Mouse (Mus musculus): ENCODE results near the gene Shisa9. TPM values are rescaled to one million over a fixed set of nuclear protein-coding genes. Genes with fewer than 3 reads are reported as not detected.

Shisa9 gene
- polyA plus RNA-seq, 1 experiment from 2014 or later, result 1.7 TPM

GRCm38 (mm10) chr16:12010136-12010535 is 26.2 kb downstream of the Shisa9 start:
- no peak for ATAC-seq (ENCODE audit: low FRiP score, low read depth)
- no peak overlapping the region for H3K4me3 ChIP-seq
- H3K4me2 ChIP-seq (replicated peaks), result no peak overlapping the region
- WGBS, result 91% methylated on average over 3 of the region's 3 CpGs
- no peaks in the 10 kb centered on the region for H3K36me3 ChIP-seq
- no peak overlapping the region for H3K9ac ChIP-seq
- H3K9me3 ChIP-seq, result no peaks in the 10 kb centered on the region
- H3K27ac ChIP-seq, result no peak overlapping the region
- no peaks in the 10 kb centered on the region for H3K27me3 ChIP-seq (replicated peaks)
- no peaks in the 10 kb centered on the region for H3K4me1 ChIP-seq

DNA sequence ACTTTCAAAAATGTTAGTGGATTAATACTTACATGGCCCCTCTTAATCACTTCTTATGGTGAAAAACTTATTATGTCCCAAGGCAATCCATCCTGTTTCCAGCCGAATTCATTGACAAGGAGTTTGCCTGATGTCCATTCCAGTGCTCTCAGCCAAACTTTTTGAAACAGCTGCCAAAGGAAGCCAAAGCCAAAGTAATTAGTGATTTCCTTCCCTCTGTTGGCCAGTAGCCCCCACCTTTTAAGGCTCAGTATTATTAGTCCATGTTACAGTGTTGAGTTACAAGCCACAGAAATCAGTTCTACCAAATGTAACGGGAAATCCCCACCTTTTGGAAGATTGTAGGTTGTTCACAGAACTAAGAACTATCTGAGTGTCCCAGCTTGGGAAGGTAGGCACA is 28.8 kb downstream of the Shisa9 start:
- H3K27me3 ChIP-seq (replicated peaks), result no peaks in the 10 kb centered on the region
- H3K4me3 ChIP-seq, result no peak overlapping the region
- 89% methylated on average over 2 of the region's 2 CpGs for WGBS
- no peaks in the 10 kb centered on the region for H3K4me1 ChIP-seq
- no peaks in the 10 kb centered on the region for H3K36me3 ChIP-seq
- no peak overlapping the region for H3K27ac ChIP-seq
- H3K4me2 ChIP-seq (replicated peaks), result no peak overlapping the region
- no peak for ATAC-seq (ENCODE audit: low FRiP score, low read depth)
- H3K9ac ChIP-seq, result no peak overlapping the region
- no peaks in the 10 kb centered on the region for H3K9me3 ChIP-seq

DNA sequence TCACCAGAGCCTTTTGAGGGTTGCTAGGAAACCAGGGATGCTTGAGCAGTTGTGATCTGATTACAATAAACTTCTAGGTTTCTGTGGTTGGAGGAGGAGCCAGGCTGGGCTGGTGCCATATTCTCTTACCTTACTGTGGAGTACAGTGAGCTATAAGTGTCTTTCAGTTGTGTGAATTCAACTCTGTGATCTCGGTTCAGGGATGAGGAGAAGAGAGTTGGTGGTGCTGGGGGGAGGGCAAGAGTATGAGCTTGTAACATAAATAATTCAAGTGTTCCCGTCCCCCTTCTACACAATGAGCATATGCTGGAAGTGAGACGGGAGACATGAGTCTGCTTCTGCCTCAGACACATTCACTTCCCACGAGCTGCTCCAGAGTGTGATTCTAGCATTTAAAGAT is 30.6 kb downstream of the Shisa9 start:
- H3K4me3 ChIP-seq, result no peak overlapping the region
- no peaks in the 10 kb centered on the region for H3K9me3 ChIP-seq
- no peaks in the 10 kb centered on the region for H3K27me3 ChIP-seq (replicated peaks)
- no peak overlapping the region for H3K4me2 ChIP-seq (replicated peaks)
- H3K9ac ChIP-seq, result no peak overlapping the region
- no peaks in the 10 kb centered on the region for H3K4me1 ChIP-seq
- no peak for ATAC-seq (ENCODE audit: low FRiP score, low read depth)
- H3K27ac ChIP-seq, result no peak overlapping the region
- 67% methylated on average over 4 of the region's 4 CpGs for WGBS
- no peaks in the 10 kb centered on the region for H3K36me3 ChIP-seq

DNA sequence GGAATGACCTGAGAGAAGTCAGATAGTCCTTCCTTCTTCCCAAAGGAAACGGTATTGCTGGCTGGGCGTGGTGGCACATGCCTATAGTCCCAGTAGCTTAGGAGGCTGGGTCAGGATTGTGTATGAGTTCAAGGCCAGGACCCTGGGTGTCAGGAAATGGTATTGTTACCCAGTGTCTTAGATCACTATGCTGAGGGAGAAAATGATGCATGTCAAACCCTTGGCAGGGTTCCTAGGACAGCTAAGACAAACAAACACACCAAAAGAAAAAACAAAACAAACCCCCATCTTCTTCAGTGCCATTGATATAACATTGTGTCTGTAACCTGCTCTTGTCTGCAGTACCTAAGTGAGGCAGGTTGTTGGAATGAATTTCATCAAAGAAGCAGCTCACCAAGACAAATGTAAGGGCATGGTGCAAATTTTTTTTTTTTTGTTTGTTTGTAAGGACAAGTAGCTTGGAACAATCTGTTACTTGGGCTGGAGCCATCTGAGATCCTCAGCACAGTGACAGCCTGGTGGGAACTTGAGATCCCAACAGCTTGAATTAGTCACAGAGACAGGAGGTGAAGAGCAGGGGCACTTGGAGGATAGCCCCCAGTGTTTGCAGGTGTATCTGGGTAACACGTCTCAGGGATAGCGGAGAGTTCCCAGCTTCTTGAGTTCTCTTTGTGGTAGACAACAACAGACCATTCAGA is 34.2 kb downstream of the Shisa9 start:
- H3K27me3 ChIP-seq (replicated peaks), result no peaks in the 10 kb centered on the region
- H3K4me3 ChIP-seq, result no peak overlapping the region
- H3K4me1 ChIP-seq, result no peaks in the 10 kb centered on the region
- no peak for ATAC-seq (ENCODE audit: low FRiP score, low read depth)
- no peaks in the 10 kb centered on the region for H3K36me3 ChIP-seq
- no peak overlapping the region for H3K27ac ChIP-seq
- H3K9ac ChIP-seq, result no peak overlapping the region
- no peaks in the 10 kb centered on the region for H3K9me3 ChIP-seq
- WGBS, result 91% methylated on average over 4 of the region's 4 CpGs
- no peak overlapping the region for H3K4me2 ChIP-seq (replicated peaks)

GRCm38 (mm10) chr16:12020103-12020755 is 36.3 kb downstream of the Shisa9 start:
- Histone ChIP-seq H3K27me3 (replicated peaks) (no peaks in the 10 kb centered on the region), H3K4me2 (replicated peaks) (no peak overlapping the region), H3K9me3 (no peaks in the 10 kb centered on the region), H3K27ac (no peak overlapping the region), H3K9ac (no peak overlapping the region), H3K4me1 (no peaks in the 10 kb centered on the region), H3K4me3 (no peak overlapping the region), H3K36me3 (no peaks in the 10 kb centered on the region)
- no peak for ATAC-seq (ENCODE audit: low FRiP score, low read depth)
- WGBS, result 92% methylated on average over 1 of the region's 1 CpGs

GRCm38 (mm10) chr16:12032441-12032840 is 48.5 kb downstream of the Shisa9 start:
- 90% methylated on average over 1 of the region's 1 CpGs for WGBS
- Histone ChIP-seq H3K4me3 (no peak overlapping the region), H3K9me3 (no peaks in the 10 kb centered on the region)

DNA sequence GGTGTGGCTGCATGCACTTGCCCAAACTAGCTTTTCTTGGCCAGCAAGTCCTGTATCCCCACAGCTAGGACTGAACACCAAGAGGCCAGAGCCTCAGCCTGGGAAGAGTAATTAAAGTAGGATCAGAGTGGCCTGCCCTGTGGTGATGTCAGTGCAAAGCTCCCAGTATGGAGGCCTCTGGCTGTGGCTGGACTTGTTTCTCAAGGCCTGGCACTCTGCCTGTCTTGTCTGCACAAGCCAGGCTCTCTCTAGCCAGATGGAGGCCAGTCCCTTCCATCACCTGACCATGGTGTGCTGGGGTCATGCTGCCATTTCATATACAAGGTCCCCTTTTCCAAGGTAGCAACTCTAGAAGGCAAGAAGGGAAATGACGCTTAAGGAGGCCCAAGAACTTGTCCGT is 51.0 kb downstream of the Shisa9 start:
- no peaks in the 10 kb centered on the region for H3K36me3 ChIP-seq
- WGBS, result 84% methylated on average over 2 of the region's 2 CpGs
- H3K9ac ChIP-seq, result no peak overlapping the region
- no peaks in the 10 kb centered on the region for H3K9me3 ChIP-seq
- ATAC-seq (ENCODE audit: low FRiP score, low read depth), result no peak
- H3K27me3 ChIP-seq (replicated peaks), result no peaks in the 10 kb centered on the region
- no peak overlapping the region for H3K4me3 ChIP-seq
- H3K4me2 ChIP-seq (replicated peaks), result no peak overlapping the region
- no peak overlapping the region for H3K27ac ChIP-seq
- no peaks in the 10 kb centered on the region for H3K4me1 ChIP-seq

More at GRCm38 (mm10) chr16:12032441-12032840, 48.5 kb downstream of the Shisa9 start:
- Histone ChIP-seq H3K27ac (no peak overlapping the region), H3K4me1 (no peaks in the 10 kb centered on the region), H3K27me3 (replicated peaks) (no peaks in the 10 kb centered on the region), H3K36me3 (no peaks in the 10 kb centered on the region), H3K4me2 (replicated peaks) (no peak overlapping the region), H3K9ac (no peak overlapping the region)
- no peak for ATAC-seq (ENCODE audit: low FRiP score, low read depth)

DNA sequence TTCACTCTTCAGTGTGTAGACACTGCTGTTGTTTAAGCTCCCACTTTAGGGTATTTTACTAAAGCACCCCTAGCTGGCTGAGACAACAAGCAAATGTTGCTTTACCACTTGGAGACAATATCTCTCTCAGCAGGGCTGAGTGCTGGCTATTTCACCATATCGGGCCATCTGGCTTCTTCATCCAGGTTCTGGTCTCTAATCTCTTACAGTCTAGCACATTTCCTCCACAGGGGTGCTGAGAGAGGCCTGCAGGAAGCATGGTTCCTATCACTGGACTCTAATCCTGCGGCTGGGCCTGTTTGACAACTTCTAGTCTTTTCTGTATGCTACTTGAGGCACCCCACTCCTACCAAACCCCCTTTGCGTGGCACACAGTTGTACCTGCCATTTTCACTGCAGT is 51.7 kb downstream of the Shisa9 start:
- Histone ChIP-seq H3K9ac (no peak overlapping the region), H3K27me3 (replicated peaks) (no peaks in the 10 kb centered on the region), H3K36me3 (no peaks in the 10 kb centered on the region), H3K9me3 (no peaks in the 10 kb centered on the region), H3K4me1 (no peaks in the 10 kb centered on the region), H3K27ac (no peak overlapping the region), H3K4me3 (no peak overlapping the region), H3K4me2 (replicated peaks) (no peak overlapping the region)
- WGBS, result 82% methylated on average over 3 of the region's 3 CpGs
- no peak for ATAC-seq (ENCODE audit: low FRiP score, low read depth)

GRCm38 (mm10) chr16:12040935-12041334 is 57.0 kb downstream of the Shisa9 start:
- Histone ChIP-seq H3K9me3 (no peaks in the 10 kb centered on the region), H3K4me1 (no peaks in the 10 kb centered on the region)
- ATAC-seq (ENCODE audit: low FRiP score, low read depth), result no peak

DNA sequence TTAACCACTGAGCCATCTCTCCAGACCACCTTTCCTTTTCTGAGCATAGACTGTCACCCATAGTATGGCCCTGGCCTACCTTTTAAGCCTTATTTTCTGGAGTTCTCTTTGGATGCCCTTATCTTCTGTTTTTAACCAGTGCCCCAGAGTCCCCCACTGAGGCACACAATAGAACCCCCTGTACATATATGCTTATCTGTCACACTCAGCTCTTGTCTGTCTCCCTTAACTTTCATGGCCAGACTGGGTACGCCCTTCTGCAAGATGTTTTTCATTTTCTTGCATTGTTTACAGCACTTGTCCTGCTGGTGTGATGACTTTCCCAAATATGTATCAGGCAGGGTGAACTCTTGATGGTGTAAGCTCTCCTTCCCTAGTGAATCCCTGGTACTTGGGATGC is 68.1 kb downstream of the Shisa9 start:
- Histone ChIP-seq H3K9me3 (no peaks in the 10 kb centered on the region), H3K4me2 (replicated peaks) (no peak overlapping the region), H3K36me3 (no peaks in the 10 kb centered on the region), H3K9ac (no peak overlapping the region), H3K4me3 (no peak overlapping the region), H3K4me1 (no peaks in the 10 kb centered on the region), H3K27me3 (replicated peaks) (no peaks in the 10 kb centered on the region), H3K27ac (no peak overlapping the region)
- ATAC-seq (ENCODE audit: low FRiP score, low read depth), result no peak
- WGBS, result 90% methylated on average over 1 of the region's 1 CpGs

More at GRCm38 (mm10) chr16:12040935-12041334, 57.0 kb downstream of the Shisa9 start:
- no peak overlapping the region for H3K9ac ChIP-seq
- H3K27me3 ChIP-seq (replicated peaks), result no peaks in the 10 kb centered on the region
- H3K4me3 ChIP-seq, result no peak overlapping the region
- H3K4me2 ChIP-seq (replicated peaks), result no peak overlapping the region
- no peaks in the 10 kb centered on the region for H3K36me3 ChIP-seq
- no peak overlapping the region for H3K27ac ChIP-seq
- 73% methylated on average over 5 of the region's 5 CpGs for WGBS

DNA sequence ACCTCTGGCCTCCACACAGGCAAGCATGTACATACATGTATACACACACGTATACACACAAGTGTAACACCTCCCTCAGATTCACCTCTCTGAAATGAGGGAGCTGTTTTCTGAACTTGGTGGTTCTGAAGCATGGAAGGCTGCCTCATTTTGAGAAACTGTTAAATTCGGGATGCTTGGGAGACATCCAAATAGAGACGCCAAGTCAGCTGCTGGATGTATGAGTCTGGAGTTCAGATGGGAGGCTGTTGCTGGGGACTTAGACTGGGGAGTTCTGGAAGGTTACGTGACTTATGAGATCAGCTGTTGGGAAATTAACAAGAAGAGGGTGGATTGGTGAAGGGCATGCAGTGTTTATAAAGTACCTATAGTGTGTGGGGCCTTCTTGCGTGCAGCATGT is 88.7 kb downstream of the Shisa9 start:
- no peaks in the 10 kb centered on the region for H3K27me3 ChIP-seq (replicated peaks)
- 91% methylated on average over 5 of the region's 5 CpGs for WGBS
- no peak for ATAC-seq (ENCODE audit: low FRiP score, low read depth)
- no peak overlapping the region for H3K9ac ChIP-seq
- no peaks in the 10 kb centered on the region for H3K36me3 ChIP-seq
- H3K4me3 ChIP-seq, result no peak overlapping the region
- no peaks in the 10 kb centered on the region for H3K4me1 ChIP-seq
- H3K27ac ChIP-seq, result no peak overlapping the region
- H3K4me2 ChIP-seq (replicated peaks), result no peak overlapping the region
- H3K9me3 ChIP-seq, result no peaks in the 10 kb centered on the region

DNA sequence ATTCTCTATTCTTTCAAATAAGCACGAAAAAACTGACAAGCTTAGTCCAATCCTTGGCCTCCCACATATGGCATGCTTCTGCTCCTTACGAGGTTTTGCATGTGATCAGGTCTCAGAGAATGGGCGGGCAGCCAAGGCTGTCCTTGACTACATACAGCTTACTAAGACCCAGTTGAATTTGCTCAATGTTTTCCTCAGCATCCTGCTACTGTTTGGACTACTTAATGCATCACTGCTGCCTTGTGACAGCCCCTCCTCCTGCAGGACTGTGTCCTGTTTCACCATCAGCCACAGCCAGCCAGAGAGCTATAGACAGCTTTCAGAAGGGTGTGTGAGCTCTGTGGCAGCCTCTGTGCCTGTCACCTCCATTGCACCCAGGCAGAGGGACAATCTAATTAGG is 92.4 kb downstream of the Shisa9 start:
- Histone ChIP-seq H3K27me3 (replicated peaks) (no peaks in the 10 kb centered on the region), H3K4me2 (replicated peaks) (no peak overlapping the region), H3K4me3 (no peak overlapping the region), H3K9me3 (no peaks in the 10 kb centered on the region), H3K36me3 (no peaks in the 10 kb centered on the region), H3K27ac (no peak overlapping the region), H3K4me1 (no peaks in the 10 kb centered on the region), H3K9ac (no peak overlapping the region)
- ATAC-seq (ENCODE audit: low FRiP score, low read depth), result no peak
- 81% methylated on average over 3 of the region's 3 CpGs for WGBS

DNA sequence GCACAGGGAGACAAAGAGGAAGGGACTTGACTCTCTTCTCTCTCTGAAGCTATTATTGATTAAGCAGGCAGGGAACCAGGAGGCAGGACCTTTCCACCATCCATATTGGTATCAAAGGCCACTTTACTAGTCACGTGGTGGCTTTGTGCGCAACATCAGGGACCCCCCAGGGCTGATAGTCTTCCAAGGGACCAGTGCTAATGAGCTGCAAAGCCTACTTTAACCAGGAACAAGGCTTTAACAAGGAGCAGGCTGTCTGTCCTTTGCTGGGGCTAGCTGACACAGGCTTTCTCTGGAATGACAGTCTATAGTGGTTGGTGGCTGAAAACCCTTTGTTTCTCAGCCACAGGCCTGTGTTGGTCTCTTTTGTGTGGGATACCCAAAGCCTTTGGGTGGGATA is 92.8 kb downstream of the Shisa9 start:
- Histone ChIP-seq H3K4me3 (no peak overlapping the region), H3K27me3 (replicated peaks) (no peaks in the 10 kb centered on the region), H3K9me3 (no peaks in the 10 kb centered on the region), H3K4me1 (no peaks in the 10 kb centered on the region), H3K27ac (no peak overlapping the region), H3K36me3 (no peaks in the 10 kb centered on the region), H3K9ac (no peak overlapping the region), H3K4me2 (replicated peaks) (no peak overlapping the region)
- ATAC-seq (ENCODE audit: low FRiP score, low read depth), result no peak
- WGBS, result 66% methylated on average over 2 of the region's 2 CpGs

All from neural tube, embryonic 12.5 days (tissue).